Mouse (Mus musculus): ENCODE results near the gene Ifna11. TPM values are rescaled to one million over a fixed set of nuclear protein-coding genes. Genes with fewer than 3 reads are reported as not detected.
"Not testable (repeated sequence)": the region's sequence is repeated elsewhere in the genome, so short reads cannot be mapped to it uniquely, and the experiment has no call there.

The Ifna11 gene
- total RNA-seq (2021): not detected

GRCm38 (mm10) chr4:88819659-88820058, at the start of gene Ifna11:
TSS of gene Ifna11 (plus strand) at chr4:88819959.
- intact Hi-C loops (cut with DNase I): loop anchor here (5.0 kb wide), 1 partner anchor 137 kb away; the partner anchor contains the start of gene Ifna2
- DNase-seq (ENCODE audit: low spot score): no peak

GRCm38 (mm10) chr4:88773534-88773933, 46.2 kb upstream of the Ifna11 start, which contains the start of gene Gm13290:
TSS of gene Gm13290 (plus strand) at chr4:88773834.
- DNase-seq (ENCODE audit: low spot score); intact Hi-C loops (cut with DNase I): not testable (repeated sequence)

GRCm38 (mm10) chr4:88776622-88777021, 43.1 kb upstream of the Ifna11 start, which contains the start of gene Gm13289:
TSS of gene Gm13289 (plus strand) at chr4:88776922.
- DNase-seq (ENCODE audit: low spot score); intact Hi-C loops (cut with DNase I): not testable (repeated sequence)

GRCm38 (mm10) chr4:88779550-88779949, 40.2 kb upstream of the Ifna11 start, which contains the start of gene Gm13272:
TSS of gene Gm13272 (plus strand) at chr4:88779850.
- intact Hi-C loops (cut with DNase I); DNase-seq (ENCODE audit: low spot score): not testable (repeated sequence)

GRCm38 (mm10) chr4:88780320-88780719, 39.4 kb upstream of the Ifna11 start:
- intact Hi-C loops (cut with DNase I); DNase-seq (ENCODE audit: low spot score): not testable (repeated sequence)

- intact Hi-C loops (cut with DNase I); DNase-seq (ENCODE audit: low spot score): not testable (repeated sequence)
Measured at GRCm38 (mm10) chr4:88781831-88782230, 37.9 kb upstream of the Ifna11 start, which contains the start of gene Ifnz. TSS of gene Ifnz (plus strand) at chr4:88782131.

- intact Hi-C loops (cut with DNase I); DNase-seq (ENCODE audit: low spot score): not testable (repeated sequence)
Measured at GRCm38 (mm10) chr4:88782335-88782734, 37.4 kb upstream of the Ifna11 start.

GRCm38 (mm10) chr4:88785409-88785808, 34.4 kb upstream of the Ifna11 start, which contains the start of gene Gm13276:
TSS of gene Gm13276 (plus strand) at chr4:88785709.
- intact Hi-C loops (cut with DNase I); DNase-seq (ENCODE audit: low spot score): not testable (repeated sequence)

- intact Hi-C loops (cut with DNase I): not testable (repeated sequence)
- peak; percentile 55 for DNase-seq (ENCODE audit: low spot score)
Measured at GRCm38 (mm10) chr4:88788402-88788801, 31.4 kb upstream of the Ifna11 start, which contains the start of gene Gm13277. TSS of gene Gm13277 (plus strand) at chr4:88788632.

GRCm38 (mm10) chr4:88791250-88791649, 28.5 kb upstream of the Ifna11 start, which contains the start of gene Gm13278:
TSS of gene Gm13278 (plus strand) at chr4:88791550.
- intact Hi-C loops (cut with DNase I); DNase-seq (ENCODE audit: low spot score): not testable (repeated sequence)

GRCm38 (mm10) chr4:88793936-88794675, 25.7 kb upstream of the Ifna11 start, which contains the start of gene Gm13275:
TSS of gene Gm13275 (plus strand) at chr4:88794487.
- intact Hi-C loops (cut with DNase I): not testable (repeated sequence)
- DNase-seq (ENCODE audit: low spot score): peak; percentile 76

- DNase-seq (ENCODE audit: low spot score); intact Hi-C loops (cut with DNase I): not testable (repeated sequence)
Measured at GRCm38 (mm10) chr4:88797097-88797496, 22.7 kb upstream of the Ifna11 start, which contains the start of gene Gm13279. TSS of gene Gm13279 (plus strand) at chr4:88797397.

- intact Hi-C loops (cut with DNase I); DNase-seq (ENCODE audit: low spot score): not testable (repeated sequence)
Measured at GRCm38 (mm10) chr4:88799365-88799764, 20.4 kb upstream of the Ifna11 start, which contains the start of gene Gm13285. TSS of gene Gm13285 (plus strand) at chr4:88799665.

GRCm38 (mm10) chr4:88802954-88803353, 16.8 kb upstream of the Ifna11 start, which contains the start of gene Gm13287:
TSS of gene Gm13287 (plus strand) at chr4:88803254.
- intact Hi-C loops (cut with DNase I); DNase-seq (ENCODE audit: low spot score): not testable (repeated sequence)

GRCm38 (mm10) chr4:88805231-88805630, 14.5 kb upstream of the Ifna11 start, which contains the start of gene Gm13288:
TSS of gene Gm13288 (plus strand) at chr4:88805531.
- intact Hi-C loops (cut with DNase I); DNase-seq (ENCODE audit: low spot score): not testable (repeated sequence)

GRCm38 (mm10) chr4:88805761-88806160, 14.0 kb upstream of the Ifna11 start:
- intact Hi-C loops (cut with DNase I): not testable (repeated sequence)
- peak; percentile 21 for DNase-seq (ENCODE audit: low spot score)

GRCm38 (mm10) chr4:88815928-88816327, 3.8 kb upstream of the Ifna11 start, which contains the start of gene Ifna7:
TSS of gene Ifna7 (plus strand) at chr4:88816228.
- DNase-seq (ENCODE audit: low spot score): no peak
- intact Hi-C loops (cut with DNase I): no loop called here

GRCm38 (mm10) chr4:88822995-88823394, 3.2 kb downstream of the Ifna11 start:
- DNase-seq (ENCODE audit: low spot score): no peak
- intact Hi-C loops (cut with DNase I): loop anchor here (5.0 kb wide), 1 partner anchor 141 kb away; the partner anchor contains the start of gene Ifna2

GRCm38 (mm10) chr4:88827116-88827515, 7.4 kb downstream of the Ifna11 start, which contains the start of gene Ifna6:
TSS of gene Ifna6 (plus strand) at chr4:88827416.
- DNase-seq (ENCODE audit: low spot score): not testable (repeated sequence)

GRCm38 (mm10) chr4:88830523-88830922, 10.8 kb downstream of the Ifna11 start:
- intact Hi-C loops (cut with DNase I): no loop called here
- DNase-seq (ENCODE audit: low spot score): no peak

More at GRCm38 (mm10) chr4:88827116-88827515, 7.4 kb downstream of the Ifna11 start, which contains the start of gene Ifna6:
- intact Hi-C loops (cut with DNase I): not testable (repeated sequence)

All from heart, postnatal 25 days (tissue).